Mouse (Mus musculus): Measurements from ENCODE around the gene B3gnt4.

- TF ChIP-seq CTCF (IDR thresholded peaks at IDR 0.05; ENCODE audit: low read depth) (no peak), EP300 (IDR thresholded peaks at IDR 0.05; ENCODE audit: low read depth) (no peak)
Observed at GRCm38 (mm10) chr5:123522166-123522565, 11.9 kb downstream of the B3gnt4 start.
